ENCODE assay signal across 22 mouse cellular contexts in genomic region chr1:59291652-59292051, GRCm38 (mm10). TPM values are rescaled to one million over a fixed set of nuclear protein-coding genes. Genes with fewer than 3 reads are reported as not detected.
DNase-seq lines count a peak whose midpoint lies in the region; ATAC-seq lines count a peak whose summit lies in the region.
"Had no signal": no experiment of that assay in that cellular context is flagged by ENCODE, and none has a peak within 500 bp of the region (broad histone marks: within the 10 kb centered on the region; RNA-seq: fewer than 3 reads in every experiment).

No protein-coding gene starts in this region.

- 52% methylated on average over 2 of the region's 2 CpGs for WGBS in midbrain, embryonic 13.5 days
- WGBS in midbrain, embryonic 11.5 days, result 53% methylated on average over 2 of the region's 2 CpGs
- WGBS in embryonic facial prominence, embryonic 11.5 days, result 9% methylated on average over 2 of the region's 2 CpGs
- 36% methylated on average over 2 of the region's 2 CpGs for WGBS in forebrain, embryonic 16.5 days

- no peak overlapping the region for H3K4me2 ChIP-seq in midbrain, embryonic 13.5 days (replicated peaks)
- no peak overlapping the region for H3K4me2 ChIP-seq in midbrain, embryonic 11.5 days
- no peak overlapping the region for H3K4me2 ChIP-seq in embryonic facial prominence, embryonic 11.5 days (ENCODE audit: low read depth, low read length)
- no peak overlapping the region for H3K4me2 ChIP-seq in forebrain, embryonic 16.5 days (ENCODE audit: low read length)
- H3K4me2 ChIP-seq: heart, embryonic 12.5 days; hindbrain, embryonic 12.5 days had no signal

- peak; percentile 42 for DNase-seq in embryo, embryonic 10 days (ENCODE audit: low spot score)
- no peak for DNase-seq in embryo, embryonic 9.5 days (ENCODE audit: extremely low spot score)
- no peak for DNase-seq in midbrain, embryonic 11.5 days (ENCODE audit: low spot score, missing footprints)
- DNase-seq in embryonic facial prominence, embryonic 11.5 days (ENCODE audit: low spot score), result peak; percentile 55
- DNase-seq in ovary, postnatal 10 days (ENCODE audit: low spot score), result no peak
- DNase-seq: adrenal gland, adult 8-10 months; B cell, adult 2 months; cerebellum, adult 11-12 months; cerebellum, adult 9-10 months; cerebellum, postnatal 25 days; gastrocnemius, postnatal 10 days; heart, adult 2 months had no signal

- no peak overlapping the region for H3K27ac ChIP-seq in midbrain, embryonic 13.5 days
- no peak overlapping the region for H3K27ac ChIP-seq in midbrain, embryonic 11.5 days (ENCODE audit: low read depth, low read length)
- no peak overlapping the region for H3K27ac ChIP-seq in embryonic facial prominence, embryonic 11.5 days (replicated peaks; ENCODE audit: low read depth, low read length)
- H3K27ac ChIP-seq in forebrain, embryonic 16.5 days (ENCODE audit: low read length), result no peak overlapping the region
- H3K27ac ChIP-seq: heart, adult 2 months; hindbrain, embryonic 12.5 days had no signal

- H3K9me3 ChIP-seq in midbrain, embryonic 13.5 days, result no peaks in the 10 kb centered on the region
- H3K9me3 ChIP-seq in midbrain, embryonic 11.5 days (ENCODE audit: control insufficient read depth, low read length), result no peaks in the 10 kb centered on the region
- no peaks in the 10 kb centered on the region for H3K9me3 ChIP-seq in embryonic facial prominence, embryonic 11.5 days (replicated peaks; ENCODE audit: control insufficient read depth, low read length)
- H3K9me3 ChIP-seq in forebrain, embryonic 16.5 days (ENCODE audit: control insufficient read depth, low read length), result no peaks in the 10 kb centered on the region
- H3K9me3 ChIP-seq: G1E; heart, embryonic 12.5 days; hindbrain, embryonic 12.5 days had no signal

- no peaks in the 10 kb centered on the region for H3K27me3 ChIP-seq in midbrain, embryonic 13.5 days
- no peaks in the 10 kb centered on the region for H3K27me3 ChIP-seq in midbrain, embryonic 11.5 days (ENCODE audit: control insufficient read depth, insufficient read depth, low read length)
- no peaks in the 10 kb centered on the region for H3K27me3 ChIP-seq in embryonic facial prominence, embryonic 11.5 days (ENCODE audit: control insufficient read depth, insufficient read depth, low read length)
- no peaks in the 10 kb centered on the region for H3K27me3 ChIP-seq in forebrain, embryonic 16.5 days (replicated peaks; ENCODE audit: control insufficient read depth, insufficient read depth, low read length)
- H3K27me3 ChIP-seq: heart, embryonic 12.5 days; hindbrain, embryonic 12.5 days had no signal

- H3K36me3 ChIP-seq in midbrain, embryonic 13.5 days, result no peaks in the 10 kb centered on the region
- H3K36me3 ChIP-seq in midbrain, embryonic 11.5 days (ENCODE audit: control insufficient read depth, insufficient read depth, low read length), result no peaks in the 10 kb centered on the region
- no peaks in the 10 kb centered on the region for H3K36me3 ChIP-seq in embryonic facial prominence, embryonic 11.5 days (replicated peaks; ENCODE audit: control insufficient read depth, insufficient read depth, low read depth, low read length)
- H3K36me3 ChIP-seq in forebrain, embryonic 16.5 days (ENCODE audit: control insufficient read depth, insufficient read depth), result no peaks in the 10 kb centered on the region
- H3K36me3 ChIP-seq: G1E; heart, embryonic 12.5 days; hindbrain, embryonic 12.5 days had no signal

- H3K4me1 ChIP-seq in midbrain, embryonic 13.5 days (replicated peaks), result 0 out of 2 replicates have a peak, but pooled peaks cover 2% of the 10 kb centered on the region
- no peaks in the 10 kb centered on the region for H3K4me1 ChIP-seq in midbrain, embryonic 11.5 days (ENCODE audit: control insufficient read depth, insufficient read depth, low read length)
- no peaks in the 10 kb centered on the region; the same call in 1 of the 2 replicates for H3K4me1 ChIP-seq in embryonic facial prominence, embryonic 11.5 days (ENCODE audit: control insufficient read depth, insufficient read depth, low read length)
- no peaks in the 10 kb centered on the region for H3K4me1 ChIP-seq in forebrain, embryonic 16.5 days (replicated peaks; ENCODE audit: control insufficient read depth, insufficient read depth, low read length)
- H3K4me1 ChIP-seq: heart, embryonic 12.5 days had no signal

- no peak overlapping the region for H3K9ac ChIP-seq in midbrain, embryonic 13.5 days (replicated peaks)
- H3K9ac ChIP-seq in midbrain, embryonic 11.5 days (ENCODE audit: low read length), result no peak overlapping the region
- no peak overlapping the region for H3K9ac ChIP-seq in embryonic facial prominence, embryonic 11.5 days (replicated peaks; ENCODE audit: low read length)
- H3K9ac ChIP-seq in forebrain, embryonic 16.5 days (replicated peaks; ENCODE audit: low read depth, low read length), result no peak overlapping the region
- H3K9ac ChIP-seq: heart, embryonic 12.5 days; hindbrain, embryonic 12.5 days had no signal

- H3K4me3 ChIP-seq in midbrain, embryonic 13.5 days (replicated peaks), result no peak overlapping the region
- H3K4me3 ChIP-seq in midbrain, embryonic 11.5 days (ENCODE audit: low read depth, low read length), result no peak overlapping the region
- no peak overlapping the region for H3K4me3 ChIP-seq in embryonic facial prominence, embryonic 11.5 days (ENCODE audit: low read depth, low read length)
- H3K4me3 ChIP-seq in forebrain, embryonic 16.5 days (replicated peaks; ENCODE audit: low read length), result no peak overlapping the region
- H3K4me3 ChIP-seq: heart, adult 2 months; heart, embryonic 12.5 days; hindbrain, embryonic 12.5 days had no signal

- peak; percentile 48; the same call in 1 of the 2 replicates for ATAC-seq in midbrain, embryonic 13.5 days
- ATAC-seq in midbrain, embryonic 11.5 days (ENCODE audit: low FRiP score), result no peak
- no peak for ATAC-seq in embryonic facial prominence, embryonic 11.5 days (replicated peaks; ENCODE audit: insufficient number of reproducible peaks, low FRiP score, low TSS enrichment, low read depth)
- no peak for ATAC-seq in forebrain, embryonic 16.5 days
- ATAC-seq: CD4-positive, CD25-positive, alpha-beta regulatory T cell, adult 4 months; forebrain, embryonic 14.5 days; hindbrain, embryonic 16.5 days; inflammation-experienced regulatory T-cells, adult 6 months; intestine, postnatal 0 days had no signal

RNA-seq across cellular contexts. Expression of gene Cdk15, which starts 34.9 kb away (rescaled TPM):
- 0.57 and 1.1 TPM in 2 replicates for polyA plus RNA-seq in midbrain, embryonic 13.5 days (2015; fragmentation: Nextera tagmentation; extraction: Ambion mirVana)
- polyA plus RNA-seq in midbrain, embryonic 11.5 days (2014; fragmentation: Nextera tagmentation; extraction: Ambion mirVana), result 0.52 and 0.70 TPM in 2 replicates
- 0.64 and 0.79 TPM in 2 replicates for polyA plus RNA-seq in embryonic facial prominence, embryonic 11.5 days (2014; fragmentation: Nextera tagmentation; extraction: Ambion mirVana)
- 0.36 and 0.56 TPM in 2 replicates for polyA plus RNA-seq in forebrain, embryonic 16.5 days (2015; fragmentation: Nextera tagmentation; extraction: Ambion mirVana)
- polyA plus RNA-seq: CD4-positive, CD25-positive, alpha-beta regulatory T cell, adult 4 months; heart, adult 2 months; inflammation-experienced regulatory T-cells, adult 6 months; intestine, postnatal 0 days had no signal

RNA-seq across cellular contexts. Expression of gene Als2, which starts 54.6 kb away (rescaled TPM):
- 18.4 and 19.6 TPM in 2 replicates for polyA plus RNA-seq in midbrain, embryonic 13.5 days (2015; fragmentation: Nextera tagmentation; extraction: Ambion mirVana)
- polyA plus RNA-seq in midbrain, embryonic 11.5 days (2014; fragmentation: Nextera tagmentation; extraction: Ambion mirVana), result 16.2 and 17.1 TPM in 2 replicates
- 12.3 and 13.3 TPM in 2 replicates for polyA plus RNA-seq in embryonic facial prominence, embryonic 11.5 days (2014; fragmentation: Nextera tagmentation; extraction: Ambion mirVana)
- polyA plus RNA-seq in forebrain, embryonic 16.5 days (2015; fragmentation: Nextera tagmentation; extraction: Ambion mirVana), result 23.0 and 23.1 TPM in 2 replicates

Comparison
In these comparisons a context has a peak if more than half of its experiments do, and no peak if none do; other contexts are left out.
1. DNase-seq: peak in embryo, embryonic 10 days (single experiment) and embryonic facial prominence, embryonic 11.5 days (single experiment); none in embryo, embryonic 9.5 days (single experiment), midbrain, embryonic 11.5 days (single experiment) and ovary, postnatal 10 days (single experiment).